Mouse (Mus musculus) forebrain, postnatal 0 days (tissue): Measurements from ENCODE around the gene Traf4. TPM values are rescaled to one million over a fixed set of nuclear protein-coding genes. Genes with fewer than 3 reads are reported as not detected.

ENCODE experiments used
- ATAC-seq: fragments of 200-750 bp; cut with Nextera tagmentation; 2 replicates; pipeline ENCODE4 v1.8.0; 2017; ENCODE audit warnings: mild to moderate bottlenecking, moderate library complexity
- DNase-seq: peaks from one replicate; pipeline ENCODE4 v3.0.0-alpha.2; 2015
- H3K27ac ChIP-seq: fragments of 300-500 bp; sonication (generic); 2 replicates; pipeline ENCODE4 v1.5.1; 2014; ENCODE audit warnings: low read depth, mild to moderate bottlenecking, antibody characterized with exemption, low read length, moderate library complexity, mixed read lengths
- H3K27me3 ChIP-seq: fragments of 300-500 bp; sonication (generic); 2 replicates; pipeline ENCODE4 v1.6.1; 2014; ENCODE audit warnings: mild to moderate bottlenecking, low read length, mixed read lengths; ENCODE audit not compliant: insufficient read depth
- H3K36me3 ChIP-seq: fragments of 300-500 bp; sonication (generic); 2 replicates; pipeline ENCODE4 v1.6.1; 2014; ENCODE audit warnings: mild to moderate bottlenecking, moderate library complexity; ENCODE audit not compliant: insufficient read depth
- H3K4me1 ChIP-seq: fragments of 300-500 bp; sonication (generic); 2 replicates; pipeline ENCODE4 v1.6.1; 2014; ENCODE audit warnings: antibody characterized with exemption; ENCODE audit not compliant: insufficient read depth
- H3K4me2 ChIP-seq: fragments of 300-500 bp; sonication (generic); 2 replicates; pipeline ENCODE4 v1.6.1; 2014; ENCODE audit warnings: low read depth, mild to moderate bottlenecking, moderate library complexity
- H3K4me3 ChIP-seq: fragments of 300-500 bp; sonication (generic); 2 replicates; pipeline ENCODE4 v1.5.1; 2014; ENCODE audit warnings: low read depth, low read length, mixed read lengths
- H3K9ac ChIP-seq: fragments of 300-500 bp; sonication (generic); 2 replicates; pipeline ENCODE4 v1.6.1; 2014; ENCODE audit warnings: mild to moderate bottlenecking
- H3K9me3 ChIP-seq: fragments of 300-500 bp; sonication (generic); 2 replicates; pipeline ENCODE4 v1.6.1; 2016; ENCODE audit warnings: low read length
- CTCF ChIP-seq: sonication (generic); IDR thresholded peaks from 2 replicates; pipeline ENCODE4 v1.5.1; 2016; ENCODE audit warnings: antibody characterized with exemption, control low read depth, low read depth
- WGBS: fragments of 180-500 bp; shearing (Covaris S2); extraction: QIAGEN DNeasy Blood & Tissue Kit; methylation state at CpG from one replicate; pipeline ENCODE4 v1.1.7; 2014; 5-methylcytosine and 5-hydroxymethylcytosine counted together
- polyA plus RNA-seq: library from polyadenylated mRNA; unstranded; fragments of >200 nt; fragmentation: Nextera tagmentation; extraction: Ambion mirVana; gene quantifications from 2 replicates; pipeline ENCODE4 v1.2.1, GENCODE M21; 2015
- total RNA-seq: library from RNA; depleted of rRNA; stranded (reverse); fragments of >200 nt; gene quantifications from 2 replicates; pipeline ENCODE4 v1.2.3, GENCODE M21; 2014

Traf4 gene
- total and polyA plus RNA-seq, 2 experiments from 2014 or later: 99.0 to 104 TPM

DNA sequence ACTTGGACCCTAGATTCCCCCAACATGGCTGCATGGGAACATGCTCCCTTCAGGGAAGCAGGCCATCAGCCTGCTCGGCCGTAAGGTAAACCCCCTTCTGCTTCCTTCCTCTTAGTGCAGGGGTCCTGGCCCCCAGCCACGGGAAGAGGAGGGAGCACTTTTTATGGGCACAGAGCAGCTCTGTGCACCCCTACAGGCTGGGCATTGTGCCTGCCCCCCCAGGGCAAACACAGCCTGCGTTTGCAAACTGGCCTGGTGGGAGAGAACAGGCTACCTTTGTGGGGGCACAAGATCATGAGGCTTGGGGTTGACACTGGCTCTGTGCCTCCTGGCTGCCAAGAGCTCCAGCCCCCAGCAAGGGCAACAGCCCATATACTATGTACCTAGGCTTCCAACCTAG lies 3.4 kb downstream of the Traf4 start:
- Histone ChIP-seq H3K9me3 (no peaks in the 10 kb centered on the region), H3K4me1 (peaks cover 13% of the 10 kb centered on the region), H3K4me2 (peak overlapping the region; percentile 89; the same call in 1 of the 2 replicates), H3K36me3 (peaks cover 46% of the 10 kb centered on the region), H3K4me3 (no peak overlapping the region), H3K27me3 (no peaks in the 10 kb centered on the region), H3K9ac (no peak overlapping the region), H3K27ac (peak overlapping the region; percentile 96)
- DNase-seq: peak; percentile 40
- no peak for TF ChIP-seq CTCF
- ATAC-seq: no peak
- 45% methylated on average over 4 of the region's 4 CpGs for WGBS

DNA sequence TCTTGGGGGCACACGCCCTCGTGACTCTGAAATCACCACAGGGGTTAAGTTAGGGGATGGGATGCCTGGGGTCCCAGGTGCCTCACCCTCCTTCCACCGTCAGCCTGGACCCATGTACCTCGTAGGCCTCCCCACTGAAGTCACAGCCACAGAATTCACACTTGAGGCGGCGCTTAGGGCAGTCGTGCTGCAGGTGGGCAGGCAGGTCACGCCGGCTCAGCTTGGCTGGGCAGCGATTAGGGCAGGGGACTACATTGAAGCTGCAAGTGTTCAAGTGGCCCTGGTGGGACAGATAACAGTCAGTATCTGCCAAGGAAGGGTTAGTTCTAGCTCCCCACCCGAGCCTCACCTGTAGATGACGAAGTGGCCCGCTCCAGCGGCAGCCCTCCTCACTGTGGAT lies 4.2 kb downstream of the Traf4 start:
- 92% methylated on average over 14 of the region's 14 CpGs for WGBS
- Histone ChIP-seq H3K9me3 (no peaks in the 10 kb centered on the region), H3K36me3 (peaks cover 52% of the 10 kb centered on the region), H3K4me2 (no peak overlapping the region), H3K9ac (no peak overlapping the region), H3K4me1 (peaks cover 13% of the 10 kb centered on the region), H3K27ac (no peak overlapping the region), H3K27me3 (no peaks in the 10 kb centered on the region), H3K4me3 (no peak overlapping the region)
- DNase-seq: no peak
- TF ChIP-seq CTCF: no peak
- no peak for ATAC-seq

DNA sequence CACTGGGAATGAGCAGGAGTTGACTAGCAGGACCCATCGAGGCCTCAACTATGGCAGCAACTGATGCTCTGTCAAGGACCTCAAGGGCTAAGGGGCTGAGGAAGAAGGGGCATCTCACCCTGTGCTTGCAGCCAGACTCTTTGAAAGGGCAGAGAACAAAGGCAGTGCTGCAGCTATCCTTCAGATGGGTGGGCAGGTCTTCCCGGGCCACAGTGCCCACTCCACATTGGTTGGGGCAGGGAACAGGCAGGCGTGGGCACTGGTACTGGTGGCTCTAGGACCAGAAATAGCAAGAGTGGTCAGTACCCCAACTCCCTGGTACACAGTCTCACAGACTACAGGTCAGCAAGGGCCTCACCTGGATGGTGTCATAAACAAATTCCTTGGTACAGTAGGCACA lies 4.7 kb downstream of the Traf4 start:
- no peak for DNase-seq
- peaks cover 55% of the 10 kb centered on the region for H3K36me3 ChIP-seq

DNA sequence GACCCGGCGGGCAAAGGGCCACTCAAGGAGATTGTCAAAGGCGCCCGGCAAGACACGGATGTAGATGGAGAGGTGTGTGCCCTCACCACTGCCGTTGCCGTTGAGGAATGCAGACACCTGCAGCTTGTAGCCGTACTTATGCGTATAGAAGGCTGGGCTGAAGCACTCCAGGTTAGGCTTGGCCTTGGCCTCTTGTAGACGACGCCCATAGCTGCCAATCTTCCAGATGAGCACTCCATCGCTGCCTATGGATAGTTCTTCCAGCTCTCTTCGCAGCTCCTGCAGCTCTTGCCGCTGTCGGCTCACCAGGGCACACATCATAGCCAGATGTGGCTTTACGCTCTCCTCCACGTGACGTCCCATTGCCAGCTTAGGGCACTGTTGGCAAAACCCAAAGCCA lies 5.2 kb downstream of the Traf4 start:
- no peak for TF ChIP-seq CTCF
- 90% methylated on average over 18 of the region's 18 CpGs for WGBS
- H3K27me3 ChIP-seq: no peaks in the 10 kb centered on the region
- no peak overlapping the region for H3K9ac ChIP-seq
- no peak for DNase-seq
- H3K9me3 ChIP-seq: no peaks in the 10 kb centered on the region
- no peak overlapping the region for H3K4me3 ChIP-seq
- ATAC-seq: no peak
- H3K36me3 ChIP-seq: peaks cover 60% of the 10 kb centered on the region
- no peak overlapping the region for H3K4me2 ChIP-seq
- peaks cover 7% of the 10 kb centered on the region for H3K4me1 ChIP-seq
- no peak overlapping the region for H3K27ac ChIP-seq

More for the DNA sequence above, 4.7 kb downstream of the Traf4 start:
- no peak overlapping the region for H3K4me2 ChIP-seq
- WGBS: 82% methylated on average over 3 of the region's 3 CpGs
- H3K4me1 ChIP-seq: peaks cover 8% of the 10 kb centered on the region
- no peaks in the 10 kb centered on the region for H3K27me3 ChIP-seq
- ATAC-seq: no peak
- H3K9me3 ChIP-seq: no peaks in the 10 kb centered on the region
- H3K4me3 ChIP-seq: no peak overlapping the region
- no peak overlapping the region for H3K9ac ChIP-seq
- no peak overlapping the region for H3K27ac ChIP-seq
- no peak for TF ChIP-seq CTCF

DNA sequence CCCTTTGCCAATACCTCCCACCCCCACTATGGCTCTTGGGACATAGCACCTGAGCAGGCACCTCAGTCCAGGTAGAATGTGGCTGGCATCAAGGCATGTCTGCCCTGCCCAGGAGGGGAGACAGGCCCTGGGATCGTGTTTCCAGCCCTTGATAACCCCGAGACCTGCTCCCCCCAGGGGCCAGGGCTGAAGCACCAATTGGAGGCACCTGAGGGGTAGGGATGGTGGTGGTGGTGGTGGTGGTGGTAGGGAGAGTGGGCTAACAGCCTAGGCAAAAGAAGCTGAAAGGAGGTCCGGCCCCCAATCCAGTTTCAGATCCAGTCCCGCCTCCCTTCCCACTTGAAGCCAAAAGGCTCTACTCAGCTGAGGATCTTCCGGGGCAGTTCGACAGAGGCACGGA lies 5.8 kb downstream of the Traf4 start:
- no peak for ATAC-seq
- peaks cover 7% of the 10 kb centered on the region for H3K4me1 ChIP-seq

DNA sequence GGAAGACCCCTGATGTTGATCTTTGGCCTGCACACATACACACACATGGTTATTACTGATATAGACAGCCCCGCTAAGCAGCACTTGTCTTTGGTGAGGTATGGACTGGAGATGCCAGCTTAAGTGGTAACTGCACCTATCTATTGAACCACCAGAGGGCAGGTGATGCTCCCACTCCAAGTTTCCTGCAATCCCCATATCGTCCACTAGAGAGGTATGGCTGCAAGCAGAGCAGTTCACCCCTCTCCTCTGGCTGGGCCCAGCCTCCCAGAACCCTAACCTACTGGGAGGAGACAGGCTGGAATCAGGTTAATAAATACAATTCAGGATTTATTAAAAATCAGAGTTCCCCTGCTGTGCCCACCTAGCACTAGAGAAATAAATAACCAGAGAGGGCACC lies 6.3 kb downstream of the Traf4 start:
- ATAC-seq (peak; percentile 69), DNase-seq (peak; percentile 89)
- Histone ChIP-seq H3K9me3 (no peaks in the 10 kb centered on the region), H3K4me3 (no peak overlapping the region), H3K4me2 (no peak overlapping the region), H3K27ac (no peak overlapping the region), H3K4me1 (peaks cover 7% of the 10 kb centered on the region), H3K36me3 (peaks cover 71% of the 10 kb centered on the region), H3K27me3 (no peaks in the 10 kb centered on the region), H3K9ac (no peak overlapping the region)
- peak; percentile 99 for TF ChIP-seq CTCF
- WGBS: 20% methylated on average over 2 of the region's 2 CpGs

More for the DNA sequence above, 5.8 kb downstream of the Traf4 start:
- no peak for TF ChIP-seq CTCF
- DNase-seq: no peak
- Histone ChIP-seq H3K27me3 (no peaks in the 10 kb centered on the region), H3K27ac (no peak overlapping the region), H3K4me3 (no peak overlapping the region), H3K9ac (no peak overlapping the region), H3K36me3 (peaks cover 66% of the 10 kb centered on the region), H3K4me2 (no peak overlapping the region), H3K9me3 (no peaks in the 10 kb centered on the region)
- WGBS: 83% methylated on average over 7 of the region's 7 CpGs

DNA sequence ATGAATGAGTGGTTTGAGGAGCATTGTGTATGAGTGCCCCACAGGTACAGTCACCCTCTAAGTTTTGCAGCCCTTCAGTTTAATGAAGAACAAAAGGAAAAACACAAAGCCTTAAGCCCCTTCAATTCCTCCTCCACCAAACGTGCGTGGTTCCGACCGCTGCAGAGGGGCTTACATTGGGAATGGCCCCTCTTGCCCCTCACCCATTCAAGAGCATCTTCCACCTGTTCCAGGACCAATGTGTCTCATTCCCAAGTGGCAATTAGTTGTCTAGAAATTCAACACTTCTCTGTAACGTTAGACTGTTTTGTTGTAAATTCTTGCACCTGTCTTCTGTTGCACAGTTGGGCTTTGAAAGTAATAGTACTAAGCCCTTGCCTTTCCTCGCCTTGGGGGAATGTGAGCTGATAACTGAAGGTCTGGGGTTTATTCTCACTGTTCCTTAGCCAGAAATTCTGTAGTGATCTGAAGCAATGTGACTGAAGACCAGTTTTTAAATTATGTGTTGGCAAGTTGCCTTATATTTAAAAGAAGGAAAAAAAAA lies 9.2 kb downstream of the Traf4 start:
- DNase-seq: no peak
- no peak for TF ChIP-seq CTCF
- H3K4me2 ChIP-seq: no peak overlapping the region
- H3K4me3 ChIP-seq: no peak overlapping the region
- no peak for ATAC-seq
- H3K27me3 ChIP-seq: no peaks in the 10 kb centered on the region
- WGBS: 64% methylated on average over 6 of the region's 6 CpGs
- no peak overlapping the region for H3K27ac ChIP-seq
- no peak overlapping the region for H3K9ac ChIP-seq
- H3K4me1 ChIP-seq: no peaks in the 10 kb centered on the region
- H3K9me3 ChIP-seq: no peaks in the 10 kb centered on the region
- H3K36me3 ChIP-seq: peaks cover 78% of the 10 kb centered on the region
